Mouse (Mus musculus): Measurements from ENCODE around the gene Acss3. TPM values are rescaled to one million over a fixed set of nuclear protein-coding genes. Genes with fewer than 3 reads are reported as not detected.

The Acss3 gene
- polyA plus RNA-seq, 1 experiment: 0.07 TPM

- H3K27ac ChIP-seq (ENCODE audit: insufficient read depth, low read length): no peak overlapping the region
- no peak for DNase-seq (ENCODE audit: low read depth in 1 of 2, low spot score in 2 of 2)
- no peaks in the 10 kb centered on the region for H3K27me3 ChIP-seq (ENCODE audit: control insufficient read depth, insufficient read depth, low read length)
- WGBS: 77% methylated on average over 5 of the region's 5 CpGs
- no peaks in the 10 kb centered on the region for H3K36me3 ChIP-seq (ENCODE audit: control insufficient read depth, insufficient read depth, low read length)
- no peak overlapping the region for H3K4me3 ChIP-seq (ENCODE audit: extremely low read depth, insufficient read depth, insufficient read length)
- TF ChIP-seq POLR2A (IDR thresholded peaks at IDR 0.05; ENCODE audit: low read depth, low read length): no peak
- no peak for TF ChIP-seq CTCF (IDR thresholded peaks at IDR 0.05; ENCODE audit: extremely low read depth, insufficient read depth, insufficient read length, insufficient replicate concordance)
- no peaks in the 10 kb centered on the region for H3K4me1 ChIP-seq (ENCODE audit: control insufficient read depth, insufficient read depth, insufficient read length)
Observed at GRCm38 (mm10) chr10:106941380-106941779, 182.1 kb downstream of the Acss3 start.

GRCm38 (mm10) chr10:106939441-106939840, 184.0 kb downstream of the Acss3 start:
- 51% methylated on average over 1 of the region's 1 CpGs for WGBS
- no peaks in the 10 kb centered on the region for H3K27me3 ChIP-seq (ENCODE audit: control insufficient read depth, insufficient read depth, low read length)
- no peaks in the 10 kb centered on the region for H3K4me1 ChIP-seq (ENCODE audit: control insufficient read depth, insufficient read depth, insufficient read length)
- no peak overlapping the region for H3K4me3 ChIP-seq (ENCODE audit: extremely low read depth, insufficient read depth, insufficient read length)
- H3K36me3 ChIP-seq (ENCODE audit: control insufficient read depth, insufficient read depth, low read length): no peaks in the 10 kb centered on the region
- no peak for DNase-seq (ENCODE audit: low read depth in 1 of 2, low spot score in 2 of 2)
- no peak overlapping the region for H3K27ac ChIP-seq (ENCODE audit: insufficient read depth, low read length)
- TF ChIP-seq CTCF (IDR thresholded peaks at IDR 0.05; ENCODE audit: extremely low read depth, insufficient read depth, insufficient read length, insufficient replicate concordance) (no peak), POLR2A (IDR thresholded peaks at IDR 0.05; ENCODE audit: low read depth, low read length) (no peak)

- Histone ChIP-seq H3K27ac (ENCODE audit: insufficient read depth, low read length) (no peak overlapping the region), H3K36me3 (ENCODE audit: control insufficient read depth, insufficient read depth, low read length) (no peaks in the 10 kb centered on the region), H3K4me1 (ENCODE audit: control insufficient read depth, insufficient read depth, insufficient read length) (no peaks in the 10 kb centered on the region), H3K4me3 (ENCODE audit: extremely low read depth, insufficient read depth, insufficient read length) (no peak overlapping the region), H3K27me3 (ENCODE audit: control insufficient read depth, insufficient read depth, low read length) (no peaks in the 10 kb centered on the region)
- WGBS: 85% methylated on average over 3 of the region's 3 CpGs
- DNase-seq (ENCODE audit: low read depth in 1 of 2, low spot score in 2 of 2): no peak
- TF ChIP-seq POLR2A (IDR thresholded peaks at IDR 0.05; ENCODE audit: low read depth, low read length) (no peak), CTCF (IDR thresholded peaks at IDR 0.05; ENCODE audit: extremely low read depth, insufficient read depth, insufficient read length, insufficient replicate concordance) (no peak)
Observed at GRCm38 (mm10) chr10:106938851-106939250, 184.6 kb downstream of the Acss3 start.

GRCm38 (mm10) chr10:106936996-106937395, 186.5 kb downstream of the Acss3 start:
- no peaks in the 10 kb centered on the region for H3K27me3 ChIP-seq (ENCODE audit: control insufficient read depth, insufficient read depth, low read length)
- WGBS: 88% methylated on average over 7 of the region's 7 CpGs
- no peaks in the 10 kb centered on the region for H3K36me3 ChIP-seq (ENCODE audit: control insufficient read depth, insufficient read depth, low read length)
- H3K4me1 ChIP-seq (ENCODE audit: control insufficient read depth, insufficient read depth, insufficient read length): no peaks in the 10 kb centered on the region
- H3K27ac ChIP-seq (ENCODE audit: insufficient read depth, low read length): no peak overlapping the region
- no peak overlapping the region for H3K4me3 ChIP-seq (ENCODE audit: extremely low read depth, insufficient read depth, insufficient read length)
- TF ChIP-seq POLR2A (IDR thresholded peaks at IDR 0.05; ENCODE audit: low read depth, low read length): no peak
- no peak for TF ChIP-seq CTCF (IDR thresholded peaks at IDR 0.05; ENCODE audit: extremely low read depth, insufficient read depth, insufficient read length, insufficient replicate concordance)
- no peak for DNase-seq (ENCODE audit: low read depth in 1 of 2, low spot score in 2 of 2)

GRCm38 (mm10) chr10:106932571-106933073, 190.8 kb downstream of the Acss3 start:
- TF ChIP-seq CTCF (IDR thresholded peaks at IDR 0.05; ENCODE audit: extremely low read depth, insufficient read depth, insufficient read length, insufficient replicate concordance) (no peak), POLR2A (IDR thresholded peaks at IDR 0.05; ENCODE audit: low read depth, low read length) (no peak)
- H3K36me3 ChIP-seq (ENCODE audit: control insufficient read depth, insufficient read depth, low read length): no peaks in the 10 kb centered on the region
- H3K4me3 ChIP-seq (ENCODE audit: extremely low read depth, insufficient read depth, insufficient read length): no peak overlapping the region
- H3K27me3 ChIP-seq (ENCODE audit: control insufficient read depth, insufficient read depth, low read length): no peaks in the 10 kb centered on the region
- no peaks in the 10 kb centered on the region for H3K4me1 ChIP-seq (ENCODE audit: control insufficient read depth, insufficient read depth, insufficient read length)
- H3K27ac ChIP-seq (ENCODE audit: insufficient read depth, low read length): no peak overlapping the region
- WGBS: 8% methylated on average over 13 of the region's 13 CpGs
- no peak for DNase-seq (ENCODE audit: low read depth in 1 of 2, low spot score in 2 of 2)

GRCm38 (mm10) chr10:106928576-106929332, 194.7 kb downstream of the Acss3 start:
- Histone ChIP-seq H3K27me3 (ENCODE audit: control insufficient read depth, insufficient read depth, low read length) (no peaks in the 10 kb centered on the region), H3K36me3 (ENCODE audit: control insufficient read depth, insufficient read depth, low read length) (no peaks in the 10 kb centered on the region), H3K4me1 (ENCODE audit: control insufficient read depth, insufficient read depth, insufficient read length) (no peaks in the 10 kb centered on the region), H3K27ac (ENCODE audit: insufficient read depth, low read length) (no peak overlapping the region), H3K4me3 (ENCODE audit: extremely low read depth, insufficient read depth, insufficient read length) (no peak overlapping the region)
- DNase-seq (ENCODE audit: low read depth in 1 of 2, low spot score in 2 of 2): no peak
- TF ChIP-seq POLR2A (IDR thresholded peaks at IDR 0.05; ENCODE audit: low read depth, low read length) (no peak), CTCF (IDR thresholded peaks at IDR 0.05; ENCODE audit: extremely low read depth, insufficient read depth, insufficient read length, insufficient replicate concordance) (no peak)
- 83% methylated on average over 9 of the region's 9 CpGs for WGBS

GRCm38 (mm10) chr10:106924798-106925197, 198.7 kb downstream of the Acss3 start:
- H3K4me1 ChIP-seq (ENCODE audit: control insufficient read depth, insufficient read depth, insufficient read length): no peaks in the 10 kb centered on the region
- H3K27me3 ChIP-seq (ENCODE audit: control insufficient read depth, insufficient read depth, low read length): no peaks in the 10 kb centered on the region
- no peaks in the 10 kb centered on the region for H3K36me3 ChIP-seq (ENCODE audit: control insufficient read depth, insufficient read depth, low read length)
- WGBS: 78% methylated on average over 3 of the region's 3 CpGs
- TF ChIP-seq CTCF (IDR thresholded peaks at IDR 0.05; ENCODE audit: extremely low read depth, insufficient read depth, insufficient read length, insufficient replicate concordance) (no peak), POLR2A (IDR thresholded peaks at IDR 0.05; ENCODE audit: low read depth, low read length) (no peak)
- H3K4me3 ChIP-seq (ENCODE audit: extremely low read depth, insufficient read depth, insufficient read length): no peak overlapping the region
- H3K27ac ChIP-seq (ENCODE audit: insufficient read depth, low read length): no peak overlapping the region
- DNase-seq (ENCODE audit: low read depth in 1 of 2, low spot score in 2 of 2): no peak
